Mouse (Mus musculus) brain, embryonic 14.5 days (tissue): ENCODE measurements around the gene Zfp740.

ENCODE experiments used
- CTCF ChIP-seq: fragments of 200-500 bp; IDR thresholded peaks from 2 replicates; pipeline ENCODE4 v1.5.1; 2012; ENCODE audit warnings: inconsistent platforms, mild to moderate bottlenecking, moderate library complexity, borderline replicate concordance; ENCODE audit not compliant: insufficient read depth, insufficient read length; ENCODE audit errors: extremely low read depth
- POLR2A ChIP-seq: fragments of 200-500 bp; IDR thresholded peaks from 2 replicates; pipeline ENCODE4 v1.6.1; 2012; ENCODE audit warnings: mild to moderate bottlenecking, inconsistent platforms, borderline replicate concordance; ENCODE audit not compliant: poor library complexity, insufficient read depth, insufficient read length, severe bottlenecking; ENCODE audit errors: extremely low read depth

GRCm38 (mm10) chr15:102192271-102192812, 10.7 kb upstream of the Zfp740 start:
- TF ChIP-seq CTCF (no peak), POLR2A (no peak)
